Mouse (Mus musculus) thymus, postnatal 25 days (tissue): ENCODE results near the gene Ces2h.
"Not testable (repeated sequence)": the region's sequence is repeated elsewhere in the genome, so short reads cannot be mapped to it uniquely, and the experiment has no call there.

Source experiments
- DNase-seq: peaks from one replicate; pipeline ENCODE4 v3.0.0; 2022

The Ces2h gene

DNA sequence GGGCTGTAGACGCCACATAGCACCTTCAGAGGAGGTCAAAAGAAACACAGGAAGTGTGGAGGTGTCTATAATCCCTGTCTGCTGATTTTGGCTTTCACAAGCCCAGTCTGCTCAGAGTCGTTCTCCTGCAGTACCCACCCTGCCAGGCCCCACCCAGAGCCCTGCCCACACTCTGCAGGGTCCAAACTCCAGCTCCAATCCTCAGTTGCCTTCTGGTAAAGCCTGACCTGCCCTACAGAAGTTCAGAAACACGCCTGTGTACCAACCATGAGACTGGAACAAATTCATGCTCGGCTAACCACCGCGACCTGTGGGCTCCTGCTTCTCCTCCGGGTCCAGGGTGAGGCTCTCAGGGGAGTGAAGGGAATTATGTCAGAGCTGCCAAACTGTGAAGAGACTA, at the start of gene Ces2h:
TSS of gene Ces2h (plus strand) at position 268 of the 400 bp plus-strand sequence.
- no peak for DNase-seq

DNA sequence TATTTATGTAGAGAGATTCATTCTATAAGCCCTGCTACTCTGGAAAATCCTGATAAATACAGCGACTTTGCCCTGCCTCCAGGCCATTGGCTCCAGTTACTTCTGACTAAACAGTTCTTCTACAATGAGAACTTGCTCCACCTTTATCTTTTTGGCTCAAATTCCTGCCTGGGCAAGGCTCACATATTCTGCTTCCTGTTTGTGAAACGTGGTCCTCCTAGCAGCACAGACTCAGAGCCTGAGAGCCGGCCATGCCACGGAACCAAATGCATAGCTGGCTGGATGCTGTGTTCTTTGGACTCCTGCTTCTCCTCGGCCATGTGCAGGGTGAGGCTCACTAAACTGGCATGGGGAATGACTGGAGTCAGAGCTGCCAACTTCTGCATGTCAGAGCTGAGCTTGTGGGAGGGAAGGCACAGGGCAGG, 39.1 kb upstream of the Ces2h start, which contains the start of gene Ces2g:
TSS of gene Ces2g (plus strand) at position 182 of the 425 bp plus-strand sequence.
- no peak for DNase-seq

- no peak for DNase-seq
Measured at GRCm38 (mm10) chr8:104962229-104962901, 38.3 kb upstream of the Ces2h start.

DNA sequence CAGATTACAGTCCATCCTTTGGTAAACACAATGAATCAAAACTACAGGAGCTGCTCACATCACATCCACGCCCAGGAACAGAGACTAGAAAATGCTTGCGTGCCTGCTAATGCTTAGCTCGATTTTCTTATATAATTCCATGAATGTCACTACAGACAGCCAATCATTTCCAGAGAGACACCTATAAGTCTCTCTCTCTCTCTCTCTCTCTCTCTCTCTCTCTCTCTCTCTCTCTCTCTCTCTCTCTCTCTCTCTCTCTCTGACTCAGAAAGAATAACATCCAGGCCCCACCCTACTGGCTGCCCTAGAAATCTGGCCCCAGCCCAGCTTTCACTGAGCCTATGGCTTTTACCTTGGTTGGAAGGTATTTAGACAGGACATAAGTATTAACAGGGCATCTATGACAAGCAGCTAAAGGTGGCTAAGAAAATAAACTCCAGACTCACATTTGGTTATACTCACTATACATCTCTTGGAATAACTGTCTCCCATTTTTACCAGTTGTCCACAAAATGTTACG, 37.2 kb upstream of the Ces2h start:
- DNase-seq, result no peak

- DNase-seq, result no peak
Measured at GRCm38 (mm10) chr8:104984126-104984525, 16.5 kb upstream of the Ces2h start.

- DNase-seq, result no peak
Measured at GRCm38 (mm10) chr8:104984942-104985341, 15.7 kb upstream of the Ces2h start.

GRCm38 (mm10) chr8:104998191-104998590, 2.5 kb upstream of the Ces2h start:
- DNase-seq, result no peak

DNA sequence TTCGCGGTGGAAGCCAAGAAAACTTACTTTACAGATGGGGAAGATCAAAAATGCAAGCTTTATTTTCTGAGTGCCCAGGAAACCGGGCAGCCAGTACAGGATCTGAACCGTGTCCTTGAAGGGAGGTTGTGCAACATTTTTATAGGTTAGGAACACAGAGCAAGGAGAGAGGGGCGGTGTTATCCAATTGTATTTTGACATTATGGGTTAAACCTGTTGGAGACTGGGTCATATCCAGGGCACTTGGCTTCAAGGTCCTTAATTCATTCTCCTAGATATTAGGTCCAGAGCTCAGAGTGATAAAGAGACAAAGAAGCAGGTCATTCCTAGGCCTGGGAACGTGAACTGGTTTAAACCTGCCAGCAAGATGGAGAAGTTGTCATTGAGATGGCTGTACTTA, 1.5 kb upstream of the Ces2h start:
- no peak for DNase-seq

DNA sequence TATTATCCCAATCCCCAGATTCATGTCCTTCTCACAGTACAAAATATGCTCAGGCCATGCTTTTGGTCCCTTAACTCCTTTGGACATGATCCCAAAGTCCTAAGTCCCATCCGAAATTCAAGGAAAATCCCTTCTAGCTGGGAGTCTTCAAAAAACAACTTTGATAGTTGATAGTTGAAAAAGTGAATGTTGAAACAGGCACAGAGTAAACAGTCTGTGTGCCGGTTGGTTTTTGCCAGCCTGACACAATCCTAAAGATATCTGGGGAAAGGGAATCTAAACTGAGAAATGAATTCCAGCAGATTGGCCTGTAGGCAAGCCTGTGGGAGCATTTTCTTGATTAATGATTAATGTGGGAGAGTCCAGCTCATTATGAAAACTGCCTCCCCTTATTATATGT, 9.3 kb downstream of the Ces2h start:
- no peak for DNase-seq

DNA sequence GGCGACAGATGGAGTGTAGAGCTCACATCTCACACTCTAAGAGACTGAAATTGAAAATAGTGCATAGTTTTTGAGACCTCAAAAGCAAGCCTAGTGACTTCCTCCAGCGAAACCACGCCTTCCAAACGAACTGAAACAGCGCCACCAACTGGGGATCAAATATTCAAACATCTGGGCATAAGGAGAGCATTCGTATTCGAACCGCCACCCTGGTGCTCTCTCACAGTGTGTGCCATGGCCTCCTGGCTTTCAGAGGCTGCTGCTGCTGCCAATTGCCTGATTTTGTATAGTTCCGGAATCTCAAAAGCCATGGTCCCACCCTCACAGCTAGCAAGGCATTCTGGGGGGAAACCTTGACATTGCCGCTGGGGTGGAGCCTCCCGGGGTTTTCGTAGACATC, 10.5 kb downstream of the Ces2h start:
- no peak for DNase-seq

- no peak for DNase-seq
Measured at GRCm38 (mm10) chr8:105014391-105014790, 13.7 kb downstream of the Ces2h start.

DNA sequence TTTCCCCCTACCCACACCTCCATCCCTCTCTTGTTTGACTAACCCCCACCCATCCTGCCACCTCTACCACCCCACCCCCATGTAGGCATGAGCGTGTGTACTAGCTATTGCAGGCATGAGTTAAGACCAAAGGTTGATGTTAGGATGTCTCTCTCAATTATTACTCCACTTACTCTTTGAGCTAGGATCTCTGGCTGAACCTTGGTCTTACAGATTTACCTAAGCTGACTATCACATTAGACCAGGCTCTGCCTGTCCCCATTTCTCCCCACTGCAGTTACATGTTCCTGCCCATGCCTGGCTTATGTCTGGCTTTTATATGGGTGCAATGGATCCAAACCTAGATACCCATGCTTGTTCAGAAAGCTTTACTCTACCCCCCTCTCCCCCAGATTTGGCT, 21.3 kb downstream of the Ces2h start:
- no peak for DNase-seq

- no peak for DNase-seq
Measured at GRCm38 (mm10) chr8:105023087-105023486, 22.4 kb downstream of the Ces2h start.

- DNase-seq, result no peak
Measured at GRCm38 (mm10) chr8:105025050-105025449, 24.4 kb downstream of the Ces2h start.

DNA sequence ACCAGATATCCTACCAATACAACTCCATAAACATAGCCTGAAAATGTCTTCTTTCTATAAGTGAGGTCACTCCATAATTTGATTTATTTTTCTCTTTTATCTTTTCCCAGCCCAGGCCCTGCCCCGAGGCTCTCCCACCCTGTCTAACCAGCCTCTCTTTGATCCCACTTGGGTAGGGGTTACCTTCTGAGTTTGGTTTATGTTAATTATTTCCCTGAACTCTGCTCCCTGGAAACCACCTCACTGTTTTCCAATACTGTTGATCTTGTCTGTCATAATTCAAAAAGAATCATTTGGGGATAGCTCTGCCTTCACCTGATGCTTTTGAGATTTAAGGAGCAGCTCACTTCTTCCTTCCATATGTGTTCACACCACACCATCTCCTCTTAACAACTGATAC, 42.9 kb downstream of the Ces2h start:
- DNase-seq, result no peak

DNA sequence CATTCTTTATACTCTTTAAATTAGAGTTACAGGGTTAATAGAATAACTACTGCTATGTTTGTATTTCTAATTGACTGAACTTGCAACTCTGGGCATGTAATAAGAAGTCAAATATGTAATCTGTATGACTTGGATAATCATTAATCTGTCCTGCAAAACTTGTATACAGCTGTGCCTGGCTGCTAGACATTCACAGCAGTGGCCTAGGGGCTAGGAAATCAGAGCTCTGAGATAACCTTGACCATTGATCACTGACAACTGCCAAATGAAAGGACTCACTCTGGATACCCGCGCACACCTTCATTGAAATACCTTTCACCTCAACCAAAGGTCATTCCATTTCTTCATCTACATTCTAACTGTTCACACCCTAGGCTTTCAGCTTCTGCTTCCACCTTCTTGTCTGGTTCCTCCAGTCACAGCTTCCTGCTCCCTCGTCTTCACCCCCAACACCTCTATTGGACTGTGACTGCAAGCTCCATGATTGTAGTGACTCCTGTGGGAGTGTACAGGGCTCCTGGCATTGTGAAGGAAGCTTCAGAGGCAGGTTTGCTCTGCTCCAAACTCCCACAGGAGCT, 45.3 kb downstream of the Ces2h start:
- no peak for DNase-seq

DNA sequence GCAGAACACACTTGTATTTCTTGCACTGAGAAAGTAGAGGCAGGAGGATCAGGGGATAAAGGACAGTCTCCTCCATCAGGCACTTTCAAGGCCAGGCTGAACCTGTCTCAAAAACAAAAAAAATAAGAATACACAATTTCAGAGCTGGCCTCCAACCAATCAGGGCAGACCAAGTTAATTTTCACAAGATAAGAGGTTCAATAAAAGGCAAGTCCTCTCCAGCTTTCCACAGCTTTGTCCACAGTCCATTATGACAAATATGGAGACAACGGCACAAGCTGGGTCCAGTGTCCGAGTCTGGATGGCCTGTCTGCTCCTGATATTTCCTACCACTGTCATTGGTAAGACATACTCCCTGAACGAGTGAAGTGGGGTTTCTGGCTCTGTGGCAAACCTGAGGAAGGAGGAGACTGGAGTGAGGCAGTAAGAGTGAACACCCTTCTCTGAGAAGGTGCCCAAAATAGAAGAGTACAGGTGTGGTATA, 47.8 kb downstream of the Ces2h start, which contains the start of gene Ces3a:
TSS of gene Ces3a (plus strand) at position 231 of the 484 bp plus-strand sequence.
- no peak for DNase-seq

GRCm38 (mm10) chr8:105056211-105056610, 55.6 kb downstream of the Ces2h start:
- DNase-seq, result no peak

GRCm38 (mm10) chr8:105060056-105060455, 59.4 kb downstream of the Ces2h start:
- no peak for DNase-seq

DNA sequence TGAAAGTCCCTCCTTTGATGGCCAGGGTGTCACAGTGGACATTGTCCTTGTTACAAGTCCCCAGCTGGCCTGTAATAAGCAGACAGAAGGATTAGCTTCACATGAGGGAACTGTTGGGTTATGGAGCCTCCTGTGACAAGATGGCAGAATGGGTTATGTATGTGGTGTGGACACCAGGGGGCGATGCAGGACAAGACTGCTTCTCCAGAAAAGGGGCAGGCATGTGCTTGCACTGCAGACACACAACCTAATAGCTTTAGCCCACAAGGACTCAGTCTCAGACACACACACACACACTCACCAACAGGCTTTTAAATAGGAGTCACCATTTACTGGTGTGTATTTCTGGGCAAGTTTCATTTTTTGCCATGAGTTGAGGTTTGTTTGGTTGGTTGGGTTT, 66.1 kb downstream of the Ces2h start:
- peak; percentile 40 for DNase-seq

DNA sequence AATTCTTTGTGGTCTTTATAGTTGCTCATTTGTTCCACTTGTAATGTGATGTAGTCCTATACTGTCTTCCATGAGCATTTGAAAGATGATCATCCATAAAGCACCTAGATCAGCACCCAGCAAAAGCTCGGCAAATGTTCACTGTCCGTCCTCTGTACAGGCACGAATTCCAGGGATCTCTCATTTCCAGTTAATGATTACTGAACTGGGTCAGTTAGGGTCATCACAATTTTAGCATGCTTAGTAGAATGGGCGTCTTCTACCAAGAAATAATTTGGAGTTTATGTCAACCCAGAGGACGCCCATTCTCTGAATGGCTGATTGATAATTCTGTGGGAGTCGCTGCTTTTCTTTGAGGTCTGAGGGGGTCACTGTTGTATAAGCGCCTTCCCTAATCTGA, 67.3 kb downstream of the Ces2h start:
- not testable (repeated sequence) for DNase-seq

- no peak for DNase-seq
Measured at GRCm38 (mm10) chr8:105068971-105069370, 68.3 kb downstream of the Ces2h start.
